Mouse (Mus musculus) frontal cortex, postnatal 25 days (tissue): ENCODE results near the gene Fabp6.

Source experiments
- DNase-seq, 2 experiments: peaks; one replicate each; pipeline ENCODE4 v3.0.0; 2022; ENCODE audit warnings: low spot score in 2 of 2

Gene Fabp6

GRCm38 (mm10) chr11:43546678-43547077 is 54.7 kb downstream of the Fabp6 start:
- DNase-seq, result no peak
